Mouse (Mus musculus) ovary, postnatal 14 days (tissue): ENCODE data around the gene Serpinc1.
"Not testable (repeated sequence)": the region's sequence is repeated elsewhere in the genome, so short reads cannot be mapped to it uniquely, and the experiment has no call there.

Experiments
- DNase-seq: peaks from one replicate; pipeline ENCODE4 v3.0.0; 2022; ENCODE audit warnings: low spot score

The Serpinc1 gene

DNA sequence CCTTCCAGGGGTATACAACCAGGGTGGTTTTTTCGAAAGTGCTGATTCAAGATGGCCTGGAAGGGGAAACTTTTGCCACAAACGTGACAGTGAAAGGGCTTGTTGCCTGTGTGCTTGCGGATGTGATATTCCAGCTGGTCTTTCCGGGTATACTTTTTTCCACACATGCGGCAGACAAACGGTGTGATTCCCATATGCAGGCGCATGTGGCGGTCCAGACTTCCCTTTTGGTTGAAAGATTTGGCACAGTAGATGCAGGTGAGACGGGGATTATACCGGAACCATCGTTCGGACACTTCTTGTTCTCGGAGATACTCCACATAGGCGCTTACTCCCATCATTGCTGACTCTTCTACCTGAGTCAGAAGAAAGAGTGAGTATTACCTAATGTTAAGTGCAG lies 41.7 kb downstream of the Serpinc1 start:
- DNase-seq = no peak

DNA sequence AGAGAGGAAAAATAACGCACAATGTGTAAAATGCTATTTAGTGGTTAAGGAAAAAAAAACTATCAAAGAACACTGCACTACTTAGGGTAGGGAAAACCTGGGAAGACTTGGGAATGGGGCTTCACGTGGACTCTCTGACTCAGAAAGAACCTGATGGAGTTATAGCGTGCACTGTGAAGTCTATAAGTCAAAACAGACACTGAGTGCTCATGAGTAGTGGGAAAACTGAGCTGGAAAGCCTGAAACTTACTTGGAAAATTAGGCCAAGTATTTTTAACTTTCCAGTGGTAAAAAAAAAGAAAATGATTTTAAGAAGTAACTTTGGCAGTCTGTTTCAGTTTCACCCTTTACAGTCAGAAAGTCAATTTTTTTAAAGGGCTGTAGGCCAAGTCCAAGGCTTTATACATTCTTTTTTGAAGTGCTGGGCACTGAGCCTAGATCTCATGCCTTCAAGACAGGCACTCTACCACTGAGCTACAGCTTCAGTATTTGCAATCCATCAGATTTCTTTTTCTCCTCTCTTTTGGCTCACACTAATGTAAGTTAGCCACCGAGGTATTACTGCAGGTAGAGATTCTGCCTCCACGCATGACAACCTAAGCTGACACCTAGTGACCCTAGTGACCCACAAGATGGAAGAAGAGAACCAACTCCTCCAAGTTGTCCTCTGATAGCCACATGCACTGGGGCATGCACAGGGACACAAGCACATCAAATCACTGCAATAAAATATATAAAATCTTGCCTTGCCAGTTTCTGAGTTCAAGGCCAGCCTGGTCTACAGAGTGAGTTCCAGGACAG lies 47.2 kb downstream of the Serpinc1 start:
- no peak for DNase-seq

DNA sequence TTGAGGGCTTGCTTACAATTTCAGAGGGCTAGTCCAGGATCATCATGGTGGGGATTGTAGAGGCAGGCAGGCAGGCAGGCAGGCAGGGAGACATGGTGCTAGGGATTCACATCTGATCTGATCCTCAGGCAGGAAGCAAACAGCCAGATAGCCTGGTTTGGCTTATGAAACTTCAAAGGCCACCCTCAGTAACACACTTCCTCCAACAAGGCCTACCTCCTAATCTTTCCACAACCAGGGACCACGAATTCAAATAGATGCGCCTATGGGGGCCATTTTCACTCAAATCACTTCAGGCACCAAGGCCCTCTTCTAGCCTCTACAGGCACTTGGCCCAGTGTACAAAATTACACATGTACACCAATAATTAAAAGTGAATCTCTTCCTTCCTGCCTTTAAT lies 48.8 kb downstream of the Serpinc1 start:
- no peak for DNase-seq

DNA sequence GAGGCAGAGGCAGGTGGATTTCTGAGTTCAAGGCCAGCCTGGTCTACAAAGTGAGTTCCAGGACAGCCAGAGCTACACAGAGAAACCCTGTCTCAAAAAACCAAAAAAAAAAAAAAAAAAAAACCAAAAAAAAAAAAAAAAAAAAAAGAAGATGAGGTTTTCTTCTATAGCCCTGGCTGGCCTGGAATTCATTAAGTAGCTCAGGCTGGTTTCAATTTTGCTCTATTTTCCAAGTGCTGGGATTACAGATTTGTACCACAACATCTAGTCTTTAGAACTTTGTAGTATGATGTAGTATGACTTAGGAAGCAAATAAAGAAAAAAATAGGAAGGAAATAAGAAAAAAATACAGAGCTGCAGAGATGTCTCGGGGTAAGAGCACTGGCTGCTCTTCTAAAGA lies 50.0 kb downstream of the Serpinc1 start:
- not testable (repeated sequence) for DNase-seq

DNA sequence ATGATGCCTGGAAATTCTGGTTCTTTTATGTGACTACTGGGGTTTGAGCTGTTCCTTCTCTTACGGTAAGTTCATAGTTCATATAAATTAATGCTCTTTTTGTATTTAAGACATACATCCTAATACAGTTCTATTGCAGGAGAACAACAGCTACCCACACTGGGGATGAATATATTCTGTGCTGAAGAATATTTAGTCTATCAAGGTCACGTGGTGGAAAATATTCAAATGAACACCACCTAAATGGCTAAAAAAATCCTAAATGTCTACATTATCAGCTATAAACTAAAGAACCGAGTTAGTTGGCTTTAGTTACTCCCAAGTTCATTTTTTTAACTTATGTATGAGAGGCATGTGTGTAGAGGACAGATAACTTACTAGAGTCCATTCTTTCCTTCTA lies 51.7 kb downstream of the Serpinc1 start:
- no peak for DNase-seq

DNA sequence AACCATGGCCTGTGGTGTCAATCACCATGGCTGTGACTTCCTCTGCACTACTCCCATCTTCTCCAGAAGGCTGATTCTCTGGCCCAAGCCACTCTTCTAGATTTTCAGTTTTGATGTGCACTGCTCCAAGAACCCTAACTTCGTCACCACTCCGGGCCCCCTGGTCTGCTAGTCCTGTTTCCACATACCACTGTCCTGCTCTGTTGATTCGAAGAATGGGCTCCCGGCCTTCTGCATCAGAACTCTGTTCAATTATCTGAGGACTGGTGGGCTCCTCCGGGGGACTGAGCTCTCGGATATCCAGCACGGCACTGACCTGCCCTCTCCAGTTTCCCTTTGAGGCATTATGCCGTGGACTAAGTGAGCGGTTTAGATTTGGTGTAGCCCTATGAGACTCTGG lies 53.5 kb downstream of the Serpinc1 start:
- DNase-seq = no peak

DNA sequence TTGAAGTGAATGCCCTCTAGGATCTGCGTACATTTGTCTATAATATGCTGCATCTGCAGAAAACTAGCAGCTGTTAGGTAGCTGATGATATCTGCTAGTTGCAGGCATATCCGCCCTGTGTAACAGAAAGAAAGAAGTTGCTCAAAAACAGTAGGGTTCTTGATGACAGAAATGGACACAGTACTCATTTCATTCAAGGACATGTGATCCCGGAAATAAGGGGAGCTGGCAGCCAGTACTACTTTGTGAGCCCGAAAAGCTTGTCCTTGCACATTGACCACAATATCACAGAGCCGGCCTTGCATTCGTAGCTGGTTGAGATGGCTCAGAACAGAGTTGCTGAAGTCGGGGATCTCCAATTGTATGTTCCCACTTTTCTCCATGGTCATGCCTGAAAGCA lies 54.0 kb downstream of the Serpinc1 start:
- DNase-seq = no peak

DNA sequence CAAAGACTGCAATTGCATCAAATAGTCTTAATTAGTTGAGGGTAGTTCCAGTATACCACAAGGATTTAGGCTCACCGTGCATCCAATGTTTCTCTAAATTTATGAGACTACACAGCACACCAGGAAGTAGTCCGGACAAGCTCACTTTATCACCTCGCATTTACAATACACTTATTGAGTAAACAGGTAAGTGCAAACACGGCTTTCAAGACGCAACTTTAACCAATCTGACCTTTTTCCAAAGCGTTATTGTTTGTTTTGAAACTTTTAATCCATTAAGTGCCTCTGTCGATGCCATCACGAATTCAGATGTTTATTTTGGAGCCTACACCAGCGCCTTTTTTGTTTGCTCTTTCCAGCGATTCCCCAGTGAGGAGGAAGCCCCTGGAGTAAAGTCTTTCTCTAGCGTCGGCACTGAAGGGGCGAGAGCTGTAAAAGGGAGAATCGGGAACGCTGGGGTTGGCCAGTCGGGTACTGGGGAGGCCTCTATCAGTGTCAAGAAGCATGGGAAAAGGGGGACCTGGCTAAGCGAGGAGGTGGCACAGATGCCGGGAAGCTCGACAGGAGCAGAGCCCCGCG lies 55.6 kb downstream of the Serpinc1 start:
- DNase-seq = no peak

DNA sequence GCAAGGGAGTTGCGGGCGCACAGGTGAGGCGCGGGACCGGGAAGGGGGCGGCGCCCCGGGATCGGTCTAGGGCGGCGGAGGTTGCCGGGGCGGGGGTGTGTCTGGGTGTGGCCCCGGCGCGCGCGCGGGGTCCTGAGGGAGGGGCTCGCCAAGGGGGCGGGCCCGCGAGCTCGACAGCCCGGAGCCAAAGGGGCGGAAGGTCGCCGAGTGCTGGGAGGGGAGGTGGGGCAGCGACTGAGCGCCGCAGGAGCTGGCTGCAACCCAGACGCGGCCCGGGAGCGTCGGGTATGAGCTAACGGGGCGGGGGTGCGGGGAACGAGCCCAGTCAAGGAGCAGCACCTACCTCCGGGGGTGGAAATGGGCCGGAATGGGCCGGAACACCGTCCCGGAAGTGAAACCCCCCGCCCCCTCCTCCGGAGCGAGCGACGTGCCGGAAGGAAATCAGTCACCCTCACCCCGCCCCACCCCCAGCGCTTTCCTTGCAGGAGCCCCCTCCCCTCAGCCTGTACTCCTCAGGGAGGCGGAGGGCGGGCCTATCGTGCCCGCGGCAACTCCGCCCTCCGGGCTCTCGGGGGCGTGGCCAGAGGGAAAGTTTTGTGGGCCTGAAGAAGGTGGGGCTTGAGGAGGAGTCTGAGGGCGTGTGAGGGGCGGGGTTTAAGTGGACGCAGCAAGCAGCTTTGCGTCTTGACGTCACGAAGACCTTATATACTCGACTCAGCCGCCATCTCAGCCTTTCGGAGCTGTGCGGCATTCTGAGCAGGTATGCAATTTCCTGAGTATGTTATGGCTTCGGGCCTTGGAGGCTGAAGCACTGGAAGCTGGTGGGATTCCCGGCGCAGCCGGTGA lies 56.3 kb downstream of the Serpinc1 start, which contains the start of gene Zbtb37:
Gene Zbtb37 (minus strand): TSS at position 415 of the 846 bp plus-strand sequence.
- peak; percentile 98 for DNase-seq

DNA sequence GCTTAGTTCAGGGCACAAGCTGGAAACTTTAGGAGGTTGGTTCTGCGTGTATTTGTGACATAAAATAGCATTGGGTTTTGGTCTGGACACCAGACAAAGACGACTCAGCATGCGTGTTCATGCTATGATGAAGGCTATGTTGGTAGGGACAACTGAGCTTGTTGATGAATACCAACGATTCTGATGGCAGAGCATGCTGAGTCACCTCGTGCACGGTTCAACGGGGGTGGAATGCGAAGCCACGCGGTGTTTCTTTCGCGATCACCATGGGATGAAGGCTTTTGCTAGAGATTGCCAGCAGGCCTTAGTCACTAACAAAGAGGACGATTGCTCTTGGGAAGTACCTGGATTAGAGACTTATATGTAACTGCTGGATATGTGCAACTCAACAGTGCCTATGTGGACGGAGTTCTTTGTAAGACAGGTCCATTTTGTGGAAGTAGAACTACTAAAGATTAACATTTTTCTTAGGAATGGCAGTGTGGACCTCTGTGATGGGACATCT lies 56.9 kb downstream of the Serpinc1 start:
- no peak for DNase-seq

DNA sequence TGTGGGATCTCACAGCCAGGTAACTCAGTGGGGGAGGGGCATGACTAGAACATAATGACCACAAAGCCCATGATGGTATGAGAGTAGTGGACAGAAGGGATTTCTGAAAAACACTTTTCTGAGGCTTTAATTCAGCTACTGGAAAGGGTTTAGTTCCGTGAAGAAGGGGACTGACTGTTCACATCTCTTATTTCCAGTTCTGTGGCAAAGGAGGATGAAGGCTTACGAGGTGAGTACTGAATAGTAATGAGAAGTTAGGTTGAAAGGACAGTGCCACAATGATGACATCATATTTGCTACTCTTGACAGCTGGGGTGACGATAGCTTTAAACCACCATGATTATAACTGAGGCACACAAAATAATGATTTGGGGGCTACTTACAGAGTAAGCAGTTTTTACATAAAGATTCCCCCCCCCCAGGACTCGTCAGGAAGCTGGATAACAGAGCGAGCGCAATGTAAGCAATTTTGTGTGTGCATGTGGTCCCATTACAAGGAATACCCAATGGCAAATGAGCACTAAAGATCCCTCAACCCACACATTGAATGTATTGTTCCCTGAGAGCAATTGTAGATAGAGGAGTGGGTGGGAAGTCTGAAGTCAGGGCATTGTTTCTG lies 57.5 kb downstream of the Serpinc1 start:
- no peak for DNase-seq

DNA sequence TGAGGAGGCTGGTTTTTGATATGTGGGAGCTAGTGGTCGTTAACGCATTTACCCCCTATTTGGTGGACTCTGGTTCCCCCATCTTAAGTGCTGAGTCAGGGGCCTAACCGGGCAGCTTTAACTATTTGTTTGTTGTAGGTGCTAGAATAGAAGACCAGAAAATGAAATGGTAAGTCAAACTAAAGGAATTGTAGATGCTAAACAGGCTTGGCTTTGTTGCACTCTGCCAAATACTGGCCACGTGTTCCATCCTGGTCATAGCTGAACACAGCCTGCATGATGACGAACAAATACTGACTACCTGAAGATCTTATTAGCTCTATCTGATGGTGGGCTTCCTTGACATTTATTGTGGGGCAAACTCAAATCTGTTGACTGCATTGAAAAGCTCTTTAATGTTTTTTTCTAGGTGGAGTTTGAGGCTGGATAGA lies 58.0 kb downstream of the Serpinc1 start:
- no peak for DNase-seq

DNA sequence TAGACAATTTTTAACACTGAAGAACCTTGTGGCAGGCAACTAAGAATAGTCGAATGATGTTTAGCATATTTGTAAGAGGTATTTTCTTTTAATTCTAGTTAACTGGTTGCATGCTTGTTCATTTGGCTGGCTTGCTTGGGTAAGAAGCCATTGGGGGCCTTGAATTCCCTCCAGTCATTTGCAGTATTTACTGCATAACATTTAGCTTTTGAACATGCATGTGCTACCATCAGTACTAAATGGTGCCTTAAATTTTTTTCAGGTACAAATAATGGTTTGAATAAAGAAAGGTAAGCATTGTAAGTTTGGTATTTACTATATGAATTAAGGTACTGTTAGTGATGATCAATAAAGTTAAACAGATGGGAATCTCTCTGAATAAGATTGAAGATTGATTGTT lies 58.6 kb downstream of the Serpinc1 start:
- no peak for DNase-seq

DNA sequence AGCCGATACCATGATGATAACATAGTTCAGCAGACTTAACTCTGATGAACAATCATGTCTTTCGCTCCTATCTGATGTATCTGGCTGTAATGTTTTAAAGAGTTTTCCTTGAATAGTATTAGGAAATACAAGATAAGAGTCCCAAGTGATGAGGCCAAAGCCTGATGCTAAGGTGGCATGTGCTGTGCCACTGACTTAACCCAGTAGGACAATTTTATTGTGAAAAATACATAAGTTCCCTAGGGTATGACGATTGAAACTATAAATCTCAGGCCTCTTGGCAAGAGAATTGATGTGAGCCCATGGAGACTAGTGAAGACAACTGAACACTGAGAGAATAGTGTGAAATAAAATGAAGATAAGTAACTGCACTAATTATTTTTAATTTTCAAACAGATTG lies 59.2 kb downstream of the Serpinc1 start:
- no peak for DNase-seq

DNA sequence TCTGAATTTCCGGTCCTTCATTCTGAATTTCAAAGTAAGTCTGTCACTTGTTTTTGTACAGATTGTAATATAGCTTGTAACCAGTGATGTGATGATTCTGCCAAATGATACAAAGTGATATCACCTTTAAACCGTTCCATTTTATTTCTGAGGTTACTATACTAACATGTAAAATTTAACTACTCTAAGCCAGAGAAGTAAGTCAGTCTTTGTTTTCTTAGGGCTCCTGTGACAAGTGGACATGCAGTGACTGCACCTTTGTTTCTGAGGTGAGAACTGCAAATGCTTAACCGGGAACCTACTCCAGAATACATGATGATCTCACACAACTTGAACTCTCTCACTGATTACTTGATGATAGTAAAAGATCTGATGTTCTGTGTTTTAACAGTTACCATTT lies 59.6 kb downstream of the Serpinc1 start:
- no peak for DNase-seq

DNA sequence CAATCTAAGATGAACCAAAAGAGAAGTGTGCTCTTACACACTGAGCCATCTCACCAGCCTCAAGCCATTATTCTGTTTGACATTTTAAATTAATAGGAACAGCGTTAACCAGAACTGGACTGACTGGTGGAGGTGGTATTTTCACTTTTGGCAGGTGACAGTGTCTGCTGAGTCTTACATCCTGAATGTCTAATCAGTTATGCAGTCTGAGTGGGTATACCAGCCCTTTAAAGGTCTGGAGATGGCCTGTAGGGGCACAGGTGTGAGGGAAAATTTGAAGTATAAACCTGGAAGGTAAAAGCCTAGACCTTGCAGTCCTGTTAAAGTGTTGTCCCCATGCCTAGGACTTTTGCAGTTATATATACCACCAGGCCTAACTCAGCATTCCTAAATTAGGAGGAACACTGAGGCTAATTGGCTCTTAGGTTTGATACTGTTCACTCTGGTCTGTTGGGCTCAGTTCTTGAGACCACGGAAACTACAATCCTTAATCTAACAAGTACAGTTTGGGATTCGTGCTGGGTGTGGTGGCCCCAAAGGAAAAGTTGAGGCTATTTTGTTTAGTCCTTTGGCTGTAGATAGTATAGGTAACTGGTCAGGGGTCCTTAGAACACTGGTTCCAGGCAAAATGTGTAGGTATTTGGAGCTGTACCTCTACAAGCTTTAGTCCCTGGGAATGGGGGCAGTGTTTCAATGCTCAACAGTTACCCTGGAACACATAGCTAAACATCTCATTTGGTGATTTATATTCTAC lies 60.8 kb downstream of the Serpinc1 start:
- DNase-seq = no peak

DNA sequence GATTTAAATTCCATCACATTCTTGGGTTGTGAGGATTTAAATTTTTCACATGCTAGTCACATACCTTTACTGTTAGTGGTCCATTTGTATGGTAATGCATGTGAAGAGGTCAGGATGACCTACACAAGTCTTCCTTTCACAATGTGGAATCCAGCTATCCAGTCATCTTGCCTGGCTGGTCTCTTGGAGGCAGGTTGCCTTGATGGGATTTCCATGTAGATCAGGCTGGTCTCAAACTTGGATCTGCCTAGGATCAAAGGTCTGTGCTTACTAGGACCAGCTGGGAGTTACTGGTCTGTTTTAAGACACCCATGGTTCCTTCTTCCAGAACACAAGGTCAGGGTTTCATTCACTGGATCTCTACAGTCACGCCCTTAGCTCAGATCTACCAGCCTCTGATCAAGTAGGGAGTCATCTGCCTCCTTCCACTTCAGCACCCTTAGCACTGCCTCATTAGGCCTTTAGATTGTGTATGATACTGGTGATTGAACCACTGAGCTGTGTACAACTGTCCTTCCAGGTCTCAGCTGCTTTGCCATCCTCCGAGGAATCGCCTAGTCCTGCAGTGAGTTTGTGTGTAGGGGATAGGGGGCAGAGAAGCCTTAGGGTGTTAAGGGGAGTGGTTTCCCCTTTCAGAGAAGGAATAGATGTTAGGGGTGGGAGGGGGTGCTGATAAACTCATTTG lies 61.5 kb downstream of the Serpinc1 start:
- no peak for DNase-seq

DNA sequence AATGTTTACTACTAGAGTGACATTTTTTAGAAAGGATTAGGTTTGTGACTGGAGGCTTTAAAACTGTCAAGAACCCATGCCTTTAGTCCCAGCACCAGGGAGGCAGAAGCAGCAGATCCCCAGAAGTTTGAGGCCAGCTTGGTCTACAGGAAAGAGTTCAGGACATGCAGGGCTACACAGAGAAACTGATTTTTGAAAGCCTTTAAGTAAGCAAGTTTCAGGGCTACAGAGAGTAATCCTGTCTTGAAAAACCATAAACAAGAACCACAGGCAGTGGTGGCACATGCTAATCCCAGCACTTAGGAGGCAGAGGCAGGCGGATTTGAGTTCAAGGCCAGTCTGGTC lies 62.0 kb downstream of the Serpinc1 start:
- DNase-seq = no peak

DNA sequence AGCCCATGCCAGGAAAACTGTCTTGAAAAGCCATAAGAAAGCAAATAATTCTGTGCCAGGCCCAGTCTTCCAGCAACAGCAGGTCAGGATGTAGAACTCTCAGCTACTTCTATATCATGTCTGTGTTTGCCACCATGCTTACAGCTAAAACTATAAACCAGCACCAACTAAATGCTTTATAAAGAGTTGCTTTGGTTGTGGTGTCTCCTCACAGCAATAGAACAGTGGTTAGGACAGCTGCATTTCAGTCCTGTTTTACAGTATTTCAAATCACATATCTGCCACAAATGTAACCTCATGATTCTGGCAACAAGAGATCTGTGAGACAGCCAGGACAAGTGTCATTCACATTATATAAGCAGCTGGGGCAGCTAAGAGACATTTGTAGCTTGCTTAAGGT lies 62.5 kb downstream of the Serpinc1 start:
- DNase-seq = no peak

DNA sequence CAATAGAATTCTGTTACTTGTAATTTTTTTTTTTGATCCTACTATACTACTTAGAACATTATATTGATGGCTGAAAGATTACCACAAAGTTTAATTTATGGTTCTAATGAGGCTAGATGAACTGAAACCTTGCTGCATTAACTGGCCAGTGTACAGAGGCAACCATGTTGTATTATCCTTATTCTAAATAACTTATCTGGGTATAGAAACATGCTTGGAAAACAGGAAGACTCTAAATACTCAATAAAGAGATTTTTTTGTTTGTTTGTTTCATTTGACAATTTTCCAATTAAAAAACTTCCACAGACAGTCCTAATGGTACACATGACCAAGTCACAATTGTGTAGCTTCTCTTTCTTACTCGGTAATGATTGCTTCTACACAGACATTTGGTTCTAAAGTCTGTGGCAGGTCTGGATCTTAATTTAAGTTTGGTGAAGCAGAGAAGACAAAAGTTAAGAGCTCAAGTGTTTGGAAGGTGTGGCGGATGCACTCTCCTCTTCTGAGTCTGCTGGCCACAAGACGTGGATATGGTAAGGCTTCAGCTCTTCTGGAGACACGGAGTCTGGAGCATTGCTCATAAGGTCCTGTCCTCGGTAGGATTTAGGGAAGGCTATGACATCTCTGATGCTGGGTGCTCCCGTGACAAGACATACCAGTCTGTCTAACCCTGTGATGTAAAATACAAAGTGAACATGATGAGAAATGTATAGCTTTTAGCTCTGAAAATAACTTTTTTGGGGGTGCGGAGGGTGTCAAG lies 63.1 kb downstream of the Serpinc1 start:
- DNase-seq = no peak
